Mouse (Mus musculus) limb, embryonic 12.5 days (tissue): ENCODE measurements at regions not wholly inside any gene's neighbourhood (a gene's known extent, or its start where the extent isn't known, plus 50 kb on each side); places are given as distances from the start of the nearest gene placed in this dataset.

ENCODE experiments used
- ATAC-seq: fragments of 200-750 bp; cut with Nextera tagmentation; 2 replicates; pipeline ENCODE4 v1.8.0; 2017; ENCODE audit warnings: low read depth, moderate TSS enrichment; ENCODE audit not compliant: insufficient number of reproducible peaks, insufficient read depth, low FRiP score, low TSS enrichment
- H3K27ac ChIP-seq: fragments of 300-500 bp; sonication (generic); 2 replicates; pipeline ENCODE4 v1.5.1; 2016; ENCODE audit warnings: mild to moderate bottlenecking, moderate library complexity
- H3K27me3 ChIP-seq: fragments of 300-500 bp; sonication (generic); 2 replicates; pipeline ENCODE4 v1.6.1; 2016; ENCODE audit warnings: mild to moderate bottlenecking, moderate library complexity
- H3K36me3 ChIP-seq: fragments of 300-500 bp; sonication (generic); 2 replicates; pipeline ENCODE4 v1.6.1; 2016; ENCODE audit warnings: mild to moderate bottlenecking, moderate library complexity
- H3K4me1 ChIP-seq: fragments of 300-500 bp; sonication (generic); replicated peaks from 2 replicates; pipeline ENCODE4 v1.6.1; 2016
- H3K4me2 ChIP-seq: fragments of 300-500 bp; sonication (generic); 2 replicates; pipeline ENCODE4 v1.6.1; 2016; ENCODE audit warnings: mild to moderate bottlenecking, moderate library complexity
- H3K4me3 ChIP-seq: fragments of 300-500 bp; sonication (generic); replicated peaks from 2 replicates; pipeline ENCODE4 v1.5.1; 2016; ENCODE audit warnings: mild to moderate bottlenecking
- H3K9ac ChIP-seq: fragments of 300-500 bp; sonication (generic); replicated peaks from 2 replicates; pipeline ENCODE4 v1.6.1; 2016; ENCODE audit warnings: mild to moderate bottlenecking, moderate library complexity
- H3K9me3 ChIP-seq: fragments of 300-500 bp; sonication (generic); 2 replicates; pipeline ENCODE4 v1.6.1; 2016; ENCODE audit warnings: mild to moderate bottlenecking, moderate library complexity
- WGBS: fragments of 180-500 bp; shearing (Covaris S2); methylation state at CpG from one replicate; pipeline ENCODE4 v1.1.7; 2016; 5-methylcytosine and 5-hydroxymethylcytosine counted together

- Histone ChIP-seq H3K27me3 (no peaks in the 10 kb centered on the region), H3K9ac (no peak overlapping the region), H3K36me3 (no peaks in the 10 kb centered on the region), H3K4me1 (no peaks in the 10 kb centered on the region), H3K4me3 (no peak overlapping the region), H3K27ac (no peak overlapping the region), H3K9me3 (no peaks in the 10 kb centered on the region), H3K4me2 (no peak overlapping the region)
- no peak for ATAC-seq
- WGBS = 88% methylated on average over 1 of the region's 1 CpGs
Measured at GRCm38 (mm10) chr1:194565574-194565973, 52.4 kb upstream of the Plxna2 start.

- no peaks in the 10 kb centered on the region for H3K27me3 ChIP-seq
- H3K4me2 ChIP-seq = no peak overlapping the region
- H3K36me3 ChIP-seq = no peaks in the 10 kb centered on the region
- no peaks in the 10 kb centered on the region for H3K4me1 ChIP-seq
- H3K27ac ChIP-seq = no peak overlapping the region
- H3K4me3 ChIP-seq = no peak overlapping the region
- H3K9ac ChIP-seq = no peak overlapping the region
- ATAC-seq = no peak
- no peaks in the 10 kb centered on the region for H3K9me3 ChIP-seq
- WGBS = 64% methylated on average over 2 of the region's 2 CpGs
Measured at GRCm38 (mm10) chr1:194563946-194564345, 54.1 kb upstream of the Plxna2 start.

GRCm38 (mm10) chr1:194561098-194561497 lies 56.9 kb upstream of the Plxna2 start:
- H3K9ac ChIP-seq = no peak overlapping the region
- 75% methylated on average over 1 of the region's 1 CpGs for WGBS
- no peaks in the 10 kb centered on the region for H3K4me1 ChIP-seq
- no peak for ATAC-seq
- no peaks in the 10 kb centered on the region for H3K9me3 ChIP-seq
- H3K27ac ChIP-seq = no peak overlapping the region
- no peak overlapping the region for H3K4me3 ChIP-seq
- no peak overlapping the region for H3K4me2 ChIP-seq
- no peaks in the 10 kb centered on the region for H3K27me3 ChIP-seq
- no peaks in the 10 kb centered on the region for H3K36me3 ChIP-seq

GRCm38 (mm10) chr1:194548661-194549060 lies 69.4 kb upstream of the Plxna2 start:
- Histone ChIP-seq H3K36me3 (no peaks in the 10 kb centered on the region), H3K27me3 (no peaks in the 10 kb centered on the region), H3K4me1 (no peaks in the 10 kb centered on the region), H3K4me2 (no peak overlapping the region), H3K27ac (no peak overlapping the region), H3K9ac (no peak overlapping the region), H3K4me3 (no peak overlapping the region), H3K9me3 (no peaks in the 10 kb centered on the region)
- ATAC-seq = no peak

- no peak overlapping the region for H3K9ac ChIP-seq
- ATAC-seq = no peak
- H3K4me2 ChIP-seq = no peak overlapping the region
- WGBS = 95% methylated on average over 1 of the region's 1 CpGs
- H3K27ac ChIP-seq = no peak overlapping the region
- H3K4me1 ChIP-seq = no peaks in the 10 kb centered on the region
- no peaks in the 10 kb centered on the region for H3K27me3 ChIP-seq
- no peak overlapping the region for H3K4me3 ChIP-seq
- H3K9me3 ChIP-seq = no peaks in the 10 kb centered on the region
- H3K36me3 ChIP-seq = no peaks in the 10 kb centered on the region
Measured at GRCm38 (mm10) chr1:194548243-194548642, 69.8 kb upstream of the Plxna2 start.

GRCm38 (mm10) chr1:194540923-194541322 lies 77.1 kb upstream of the Plxna2 start:
- H3K9me3 ChIP-seq = no peaks in the 10 kb centered on the region
- 84% methylated on average over 2 of the region's 2 CpGs for WGBS
- no peak for ATAC-seq
- H3K27me3 ChIP-seq = no peaks in the 10 kb centered on the region
- no peaks in the 10 kb centered on the region for H3K4me1 ChIP-seq
- H3K4me3 ChIP-seq = no peak overlapping the region
- H3K27ac ChIP-seq = no peak overlapping the region
- H3K9ac ChIP-seq = no peak overlapping the region
- H3K36me3 ChIP-seq = no peaks in the 10 kb centered on the region
- no peak overlapping the region for H3K4me2 ChIP-seq

GRCm38 (mm10) chr1:194527342-194528165 lies 90.5 kb upstream of the Plxna2 start:
- ATAC-seq = no peak
- Histone ChIP-seq H3K4me2 (no peak overlapping the region), H3K4me3 (no peak overlapping the region), H3K36me3 (no peaks in the 10 kb centered on the region), H3K27me3 (no peaks in the 10 kb centered on the region), H3K27ac (no peak overlapping the region), H3K4me1 (no peaks in the 10 kb centered on the region), H3K9me3 (no peaks in the 10 kb centered on the region), H3K9ac (no peak overlapping the region)
- 73% methylated on average over 2 of the region's 2 CpGs for WGBS

GRCm38 (mm10) chr1:194524976-194525375 lies 93.0 kb upstream of the Plxna2 start:
- Histone ChIP-seq H3K4me3 (no peak overlapping the region), H3K36me3 (no peaks in the 10 kb centered on the region), H3K4me2 (no peak overlapping the region), H3K4me1 (no peaks in the 10 kb centered on the region), H3K9me3 (no peaks in the 10 kb centered on the region), H3K27me3 (no peaks in the 10 kb centered on the region), H3K27ac (no peak overlapping the region), H3K9ac (no peak overlapping the region)
- no peak for ATAC-seq
- 89% methylated on average over 2 of the region's 2 CpGs for WGBS

- Histone ChIP-seq H3K4me1 (no peaks in the 10 kb centered on the region), H3K4me2 (no peak overlapping the region), H3K27ac (no peak overlapping the region), H3K9me3 (no peaks in the 10 kb centered on the region), H3K36me3 (no peaks in the 10 kb centered on the region), H3K4me3 (no peak overlapping the region), H3K27me3 (no peaks in the 10 kb centered on the region), H3K9ac (no peak overlapping the region)
- no peak for ATAC-seq
- 69% methylated on average over 2 of the region's 2 CpGs for WGBS
Measured at GRCm38 (mm10) chr1:194521216-194521615, 96.8 kb upstream of the Plxna2 start.

GRCm38 (mm10) chr1:194519509-194520220 lies 98.4 kb upstream of the Plxna2 start:
- Histone ChIP-seq H3K4me1 (no peaks in the 10 kb centered on the region), H3K4me2 (no peak overlapping the region), H3K9ac (no peak overlapping the region), H3K9me3 (no peaks in the 10 kb centered on the region), H3K27me3 (no peaks in the 10 kb centered on the region), H3K27ac (no peak overlapping the region), H3K36me3 (no peaks in the 10 kb centered on the region), H3K4me3 (no peak overlapping the region)
- no peak for ATAC-seq
- 75% methylated on average over 6 of the region's 6 CpGs for whole genome bisulfite sequencing

GRCm38 (mm10) chr1:194516136-194516535 lies 101.9 kb upstream of the Plxna2 start:
- Histone ChIP-seq H3K27ac (no peak overlapping the region), H3K9ac (no peak overlapping the region), H3K9me3 (no peaks in the 10 kb centered on the region), H3K27me3 (no peaks in the 10 kb centered on the region), H3K36me3 (no peaks in the 10 kb centered on the region), H3K4me3 (no peak overlapping the region), H3K4me2 (no peak overlapping the region), H3K4me1 (no peaks in the 10 kb centered on the region)
- WGBS = 59% methylated on average over 1 of the region's 1 CpGs
- ATAC-seq = no peak
